Mouse (Mus musculus): ENCODE data around the gene Tfrc. TPM values are rescaled to one million over a fixed set of nuclear protein-coding genes. Genes with fewer than 3 reads are reported as not detected.
"Not testable (repeated sequence)": the region's sequence is repeated elsewhere in the genome, so short reads cannot be mapped to it uniquely, and the experiment has no call there.

Tfrc gene
- total RNA-seq, 2 experiments from 2014 or later: 51.8 to 61.6 TPM

DNA sequence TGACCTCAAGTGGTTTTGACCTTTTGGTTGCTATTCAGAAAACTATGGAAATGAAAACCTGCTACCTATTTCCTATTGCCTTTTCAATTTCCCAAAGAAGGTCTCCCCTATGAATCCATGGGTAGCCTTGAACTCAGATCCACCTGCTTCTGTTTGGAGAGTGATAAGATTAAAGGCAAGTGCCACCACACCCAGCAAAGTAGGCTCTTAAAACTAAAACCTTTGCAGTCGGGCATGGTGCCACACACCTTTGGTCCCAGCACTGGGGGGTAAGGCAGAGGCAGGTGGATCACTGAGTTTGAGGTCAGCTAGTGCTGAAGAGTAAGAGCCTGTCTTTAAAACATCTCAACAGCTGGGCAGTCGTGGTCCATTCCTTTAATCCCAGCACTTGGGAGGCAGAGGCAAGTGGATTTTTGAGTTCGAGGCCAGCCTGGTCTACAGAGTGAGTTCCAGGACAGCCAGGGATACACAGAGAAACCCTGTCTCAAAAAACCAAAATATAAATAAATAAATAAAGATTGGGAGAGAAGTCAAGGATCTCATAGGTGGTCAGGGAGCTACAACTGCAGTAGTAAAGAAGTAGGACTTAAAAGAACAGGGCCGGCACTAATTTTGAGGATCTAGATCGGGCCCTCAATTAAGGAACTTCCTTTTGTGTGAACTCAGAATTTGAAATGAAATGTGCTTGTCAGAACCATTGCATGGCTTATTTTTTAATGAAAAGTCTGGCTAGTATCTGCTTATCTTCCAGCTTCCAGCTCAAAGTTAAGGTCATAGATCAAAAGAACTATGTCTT, 1.9 kb downstream of the Tfrc start:
- no peak for DNase-seq (ENCODE audit: low spot score in 2 of 2)

DNA sequence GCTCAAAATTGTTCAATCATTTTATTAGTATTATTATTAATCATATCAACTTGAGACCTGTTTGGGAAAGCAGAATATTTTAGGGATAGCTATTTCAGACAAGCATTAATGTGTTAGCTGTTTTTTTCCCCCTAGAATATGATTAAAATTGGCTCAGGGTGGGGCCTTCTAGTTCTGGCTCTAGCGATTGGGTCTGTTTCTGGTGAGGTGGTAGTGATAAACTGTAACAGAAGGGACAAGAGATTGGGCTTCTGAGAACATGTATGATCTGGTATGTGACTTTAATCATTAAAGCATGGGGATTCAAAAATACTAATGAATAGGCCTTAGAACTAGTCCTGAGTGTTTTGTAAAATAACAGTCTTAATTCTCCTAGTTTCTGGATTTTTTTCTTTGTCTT, 3.3 kb downstream of the Tfrc start:
- no peak for DNase-seq (ENCODE audit: low spot score in 2 of 2)

DNA sequence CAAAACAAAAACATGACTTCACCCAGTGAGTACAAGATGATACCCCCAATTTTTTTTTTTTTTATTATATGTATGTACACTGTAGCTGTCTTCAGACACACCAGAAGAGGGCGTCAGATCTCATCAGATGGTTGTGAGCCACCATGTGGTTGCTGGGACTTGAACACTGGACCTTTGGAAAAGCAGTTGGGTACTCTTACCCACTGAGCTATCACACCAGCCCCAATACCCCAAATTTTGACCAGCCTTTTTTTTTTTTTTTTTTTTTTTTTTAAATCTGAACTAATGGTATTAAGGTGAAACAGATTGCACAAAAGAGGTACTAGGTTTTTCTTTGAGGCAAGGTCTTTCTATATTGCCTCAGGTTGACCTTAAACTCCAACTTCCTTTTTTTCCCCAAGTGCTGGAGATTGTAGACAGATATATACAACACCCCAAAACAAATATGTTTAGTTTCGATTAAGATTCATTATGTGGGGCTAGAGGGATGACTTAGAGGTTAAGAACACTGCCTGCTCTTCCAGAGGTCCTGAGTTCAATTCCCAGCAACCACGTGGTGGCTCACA, 4.6 kb downstream of the Tfrc start:
- no peak for DNase-seq (ENCODE audit: low spot score in 2 of 2)

DNA sequence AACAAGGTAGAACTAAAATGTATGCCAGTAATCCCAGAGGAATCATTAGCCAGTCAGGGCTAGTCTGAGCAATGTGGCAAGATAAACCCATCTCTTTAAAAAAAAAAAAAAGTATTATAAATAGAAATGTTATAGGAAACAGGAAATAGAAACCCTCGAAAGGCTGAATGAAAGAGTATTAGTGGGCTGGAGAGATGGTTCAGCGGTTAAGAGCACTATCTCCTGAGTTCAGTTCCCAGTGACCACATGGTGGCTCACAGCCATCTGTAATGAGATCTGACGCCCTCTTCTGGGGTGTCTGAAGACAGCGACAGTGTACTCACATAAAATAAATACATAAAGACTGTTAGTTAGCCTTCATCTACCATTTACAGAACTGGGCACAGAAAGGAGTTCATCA, 5.3 kb downstream of the Tfrc start:
- DNase-seq (ENCODE audit: low spot score in 2 of 2): no peak

DNA sequence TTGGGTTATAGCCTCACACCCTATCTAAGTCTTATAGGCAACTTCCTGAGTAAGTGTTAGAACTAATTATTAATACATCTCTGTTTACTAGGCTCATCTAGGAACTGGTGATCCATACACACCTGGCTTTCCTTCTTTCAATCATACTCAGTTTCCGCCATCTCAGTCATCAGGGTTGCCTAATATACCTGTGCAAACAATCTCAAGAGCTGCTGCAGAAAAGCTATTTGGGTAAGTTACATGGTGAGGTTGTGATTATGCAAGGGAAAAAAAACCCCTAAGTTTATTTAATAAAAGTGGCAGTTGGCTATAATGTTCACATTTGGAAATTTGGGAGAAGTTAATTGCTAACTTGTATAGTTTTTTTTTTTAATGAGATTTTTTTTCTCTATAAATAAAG, 10.2 kb downstream of the Tfrc start:
- DNase-seq (ENCODE audit: low spot score in 2 of 2): no peak

DNA sequence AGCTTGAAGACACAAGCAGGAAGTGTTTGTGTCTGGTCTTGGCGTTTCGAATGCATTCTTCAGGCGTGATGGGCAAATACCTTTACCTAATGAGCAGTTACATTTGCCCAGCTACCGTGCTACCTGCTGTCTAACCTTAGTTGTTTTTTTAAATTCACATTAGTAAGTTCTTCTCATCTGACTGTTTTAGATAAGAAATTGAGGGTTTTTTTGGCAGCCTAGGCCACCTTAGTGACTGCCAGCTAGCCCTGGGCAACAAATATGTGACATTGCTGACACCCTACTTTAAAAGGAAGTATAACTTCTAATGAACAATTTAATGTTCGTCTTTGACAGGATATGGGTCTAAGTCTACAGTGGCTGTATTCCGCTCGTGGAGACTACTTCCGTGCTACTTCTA, 19.4 kb downstream of the Tfrc start:
- no peak for DNase-seq (ENCODE audit: low spot score in 2 of 2)

DNA sequence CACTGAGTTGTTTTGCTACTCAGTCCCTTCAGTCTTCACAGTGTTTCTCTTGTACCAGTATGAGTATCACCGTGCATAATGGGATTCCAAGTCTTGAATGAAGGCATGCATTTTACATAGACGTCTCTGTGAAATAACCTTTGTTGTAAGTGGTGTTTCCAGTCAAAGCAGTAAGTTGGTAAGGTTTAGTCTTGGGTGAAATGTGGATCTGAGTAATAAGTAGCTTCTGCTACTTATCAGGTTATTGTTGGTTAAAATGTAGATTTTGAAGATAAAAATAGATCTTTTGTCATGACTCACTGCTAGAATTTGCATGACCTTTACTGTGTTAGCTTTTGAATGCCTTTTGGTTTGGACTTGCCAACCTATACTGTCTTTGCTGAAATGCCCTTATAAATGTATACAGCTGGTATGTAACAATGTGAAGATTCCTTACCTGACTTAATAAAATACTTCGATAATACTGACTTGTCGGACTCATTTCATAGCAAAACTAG, 23.7 kb downstream of the Tfrc start:
- no peak for DNase-seq (ENCODE audit: low spot score in 2 of 2)

DNA sequence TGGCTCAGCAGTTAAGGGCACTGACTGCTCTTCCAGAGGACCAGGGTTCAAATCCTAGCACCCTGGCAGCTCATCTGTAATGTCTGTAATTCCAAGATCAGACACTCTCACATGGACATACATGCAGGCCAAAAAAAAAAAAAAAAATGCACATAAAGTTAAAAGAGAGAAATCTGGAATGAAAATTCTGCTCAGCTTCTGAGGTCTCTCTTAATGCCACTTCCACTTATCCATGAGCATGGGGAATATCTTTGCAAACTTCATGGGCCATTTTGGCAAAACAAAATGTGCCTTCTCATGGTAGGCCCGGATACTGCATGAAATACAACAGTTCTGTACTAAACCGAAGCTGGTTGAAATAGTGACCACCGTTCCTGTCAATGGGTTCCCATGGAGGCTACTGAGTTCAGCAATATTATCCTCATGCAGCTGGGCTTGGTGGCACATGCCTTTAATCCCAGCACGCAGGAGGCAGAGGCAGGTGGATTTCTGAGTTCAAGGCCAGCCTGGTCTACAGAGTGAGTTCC, 24.8 kb downstream of the Tfrc start:
- no peak for DNase-seq (ENCODE audit: low spot score in 2 of 2)

DNA sequence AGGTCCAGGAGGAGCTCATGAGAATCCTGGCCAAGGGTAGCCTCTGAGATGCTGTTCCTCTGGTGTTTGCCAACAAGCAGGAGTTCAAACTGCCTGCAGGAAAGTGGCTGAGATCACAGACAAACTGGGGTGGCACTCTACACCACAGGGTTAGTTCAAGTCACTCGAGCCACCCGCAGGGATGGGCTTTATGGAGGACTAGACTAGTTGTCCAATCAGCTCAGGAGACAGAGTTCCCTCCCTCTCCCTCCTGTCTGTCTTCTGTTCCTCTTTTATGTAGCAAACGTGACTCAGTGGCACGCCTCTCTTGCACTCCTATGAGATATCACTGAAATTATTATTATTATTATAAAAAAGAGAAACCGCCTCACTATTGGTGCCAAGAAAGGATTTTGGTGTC, 25.5 kb downstream of the Tfrc start:
- DNase-seq (ENCODE audit: low spot score in 2 of 2): no peak

DNA sequence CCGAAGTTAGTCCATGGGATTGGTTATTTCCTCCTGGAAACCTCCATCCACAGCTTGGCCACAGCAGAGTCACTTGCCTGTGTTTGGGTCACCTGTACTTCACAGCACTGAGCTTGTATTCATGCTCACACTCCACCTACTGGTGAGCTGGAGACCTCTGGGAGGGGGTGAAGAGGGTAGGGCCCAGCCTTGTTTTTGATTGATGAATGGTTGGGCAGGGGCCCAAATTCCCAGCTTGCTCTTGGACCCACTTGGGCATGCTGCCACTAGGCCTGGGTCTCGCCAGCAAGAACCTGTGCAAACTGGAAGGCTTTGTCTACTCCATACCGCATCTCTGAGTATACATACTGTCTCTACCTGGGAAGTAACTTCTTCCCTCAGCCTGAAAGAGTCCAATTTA, 26.6 kb downstream of the Tfrc start:
- DNase-seq (ENCODE audit: low spot score in 2 of 2): no peak

DNA sequence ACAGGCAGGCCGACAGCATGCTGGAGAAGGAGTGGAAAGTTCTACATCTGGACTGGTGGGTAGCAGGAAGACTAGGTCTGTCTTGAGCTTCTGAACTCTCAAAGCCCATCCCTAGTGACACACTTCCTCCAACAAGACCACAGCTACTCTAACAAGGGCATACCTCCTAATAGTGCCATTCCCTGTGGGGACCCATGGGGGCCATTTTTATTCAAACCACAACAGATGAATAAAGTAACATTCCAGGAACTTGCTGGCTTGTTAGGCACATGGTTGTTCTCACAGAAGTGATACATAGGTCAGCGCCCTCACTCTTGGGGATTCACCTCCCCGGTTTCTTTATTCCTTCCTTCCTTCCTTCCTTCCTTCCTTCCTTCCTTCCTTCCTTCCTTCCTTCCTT, 27.6 kb downstream of the Tfrc start:
- no peak for DNase-seq (ENCODE audit: low spot score in 2 of 2)

DNA sequence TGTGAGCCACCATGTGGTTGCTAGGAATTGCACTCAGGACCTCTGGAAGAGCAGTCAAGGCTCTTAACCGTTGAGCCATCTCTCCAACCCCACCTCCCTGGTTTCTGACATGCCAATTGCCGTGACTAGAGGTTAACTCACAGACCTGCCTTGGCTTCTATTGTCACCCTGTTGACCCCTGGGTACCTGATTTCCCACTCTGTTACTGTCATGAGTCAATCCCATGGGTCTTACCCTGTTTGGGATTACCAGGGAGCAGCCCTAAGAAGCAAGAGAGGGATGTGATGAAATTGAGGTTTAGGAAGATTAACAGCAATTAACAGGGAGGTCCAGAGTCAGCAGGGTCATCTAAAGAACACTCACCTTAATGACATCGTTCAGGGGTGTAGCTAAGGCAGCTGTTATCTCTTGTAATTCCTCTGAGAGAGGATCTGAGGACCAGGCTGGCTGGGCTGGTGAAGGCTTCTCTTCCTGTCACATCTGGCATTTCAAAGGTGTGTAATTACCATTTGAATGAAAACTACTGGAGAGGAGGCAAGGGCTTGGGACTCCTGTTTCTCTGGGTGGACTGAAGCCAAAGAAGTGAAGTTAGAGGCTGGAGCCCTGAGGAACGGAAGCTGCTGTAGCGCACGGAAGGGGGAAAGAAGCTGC, 28.3 kb downstream of the Tfrc start:
- DNase-seq (ENCODE audit: low spot score in 2 of 2): no peak

DNA sequence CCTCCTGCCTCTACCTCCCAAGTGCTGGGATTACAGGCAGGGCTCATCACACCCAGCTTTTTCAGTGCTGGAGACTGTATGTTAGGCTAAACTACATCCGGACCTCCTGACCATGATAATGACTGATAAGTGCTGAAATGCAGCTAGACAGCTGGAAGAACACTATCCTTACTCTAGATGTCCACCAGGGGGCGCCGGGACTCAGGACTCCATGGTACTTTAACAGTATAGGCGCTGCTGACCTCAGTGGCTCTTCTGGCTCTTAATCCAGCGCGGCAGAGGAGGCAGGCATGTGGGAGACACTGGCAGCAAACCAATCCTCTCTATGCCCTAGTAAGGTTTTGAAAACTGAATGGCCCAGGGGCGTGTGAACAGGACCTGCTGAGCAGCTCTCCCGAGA, 29.8 kb downstream of the Tfrc start:
- peak; percentile 81 to 90 for DNase-seq (ENCODE audit: low spot score in 2 of 2)

DNA sequence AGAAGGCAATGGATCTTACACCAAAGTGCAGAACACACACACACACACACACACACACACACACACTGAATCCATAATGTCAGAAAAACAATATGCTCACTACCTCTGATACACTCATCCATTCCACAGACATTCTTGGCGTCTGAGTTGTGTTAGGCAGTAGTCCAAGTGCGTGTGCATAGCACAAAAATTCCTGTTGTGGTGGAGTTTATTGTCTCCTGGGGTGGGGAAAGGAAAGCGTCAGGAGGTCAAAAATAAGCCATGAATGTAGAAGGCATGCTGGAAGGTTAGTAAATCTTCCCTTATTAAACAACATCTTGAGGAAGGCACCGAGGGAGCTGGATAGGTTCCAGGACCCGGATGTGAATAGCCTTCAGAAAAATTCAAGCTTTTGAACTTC, 31.4 kb downstream of the Tfrc start:
- no peak for DNase-seq (ENCODE audit: low spot score in 2 of 2)

DNA sequence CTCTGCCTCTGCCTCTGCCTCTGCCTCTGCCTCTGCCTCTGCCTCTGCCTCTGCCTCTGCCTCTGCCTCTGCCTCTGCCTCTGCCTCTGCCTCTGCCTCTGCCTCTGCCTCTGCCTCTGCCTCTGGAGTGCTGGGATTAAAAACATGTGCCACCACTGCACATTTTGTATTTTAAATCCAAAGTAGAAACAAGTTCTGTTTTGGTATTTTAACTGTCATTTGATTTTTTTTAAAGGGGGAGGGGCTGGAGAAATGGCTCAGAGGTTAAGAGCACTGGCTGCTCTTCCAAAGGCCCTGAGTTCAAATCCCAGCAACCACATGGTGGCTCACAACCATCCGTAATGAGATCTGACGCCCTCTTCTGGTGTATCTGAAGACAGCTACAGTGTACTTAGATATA, 32.0 kb downstream of the Tfrc start:
- not testable (repeated sequence) for DNase-seq (ENCODE audit: low spot score in 2 of 2)

DNA sequence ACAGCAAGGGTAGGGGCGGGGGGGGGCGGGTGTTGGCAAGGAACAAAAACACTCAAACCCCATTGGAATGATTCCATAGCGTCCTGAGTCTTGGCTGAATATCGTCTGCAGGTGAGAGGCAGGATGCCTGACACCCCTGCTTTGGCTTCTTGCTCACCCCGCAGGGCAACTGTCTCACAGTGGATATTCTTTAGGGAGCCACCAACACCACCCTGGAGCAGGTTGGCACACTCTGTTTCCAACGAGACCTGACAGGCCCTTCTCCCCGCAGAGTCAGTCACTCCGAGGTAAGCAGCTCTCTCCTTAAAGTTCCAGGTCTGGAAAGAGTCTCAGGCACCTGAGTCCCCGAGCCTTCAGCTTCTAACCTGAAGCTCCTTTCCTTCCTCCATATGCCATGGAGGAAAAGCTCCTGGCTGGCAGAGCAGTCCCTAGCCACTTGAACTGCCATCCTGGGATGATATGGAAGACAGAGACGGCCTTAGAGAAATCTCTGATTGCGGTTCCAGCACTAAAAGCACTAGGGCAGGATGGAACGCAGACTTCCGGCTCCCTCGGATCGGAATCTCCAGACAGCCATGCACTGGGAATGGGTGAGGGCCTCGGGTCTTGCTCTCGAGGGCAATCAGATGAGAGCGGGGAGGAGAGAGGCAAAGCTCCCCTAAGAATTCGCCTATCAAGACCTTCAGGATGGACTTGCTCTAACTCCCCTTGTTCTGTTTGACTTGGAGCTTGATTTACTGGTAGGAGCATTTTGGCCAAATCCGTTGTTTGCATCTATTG, 32.9 kb downstream of the Tfrc start:
- DNase-seq (ENCODE audit: low spot score in 2 of 2): no peak

DNA sequence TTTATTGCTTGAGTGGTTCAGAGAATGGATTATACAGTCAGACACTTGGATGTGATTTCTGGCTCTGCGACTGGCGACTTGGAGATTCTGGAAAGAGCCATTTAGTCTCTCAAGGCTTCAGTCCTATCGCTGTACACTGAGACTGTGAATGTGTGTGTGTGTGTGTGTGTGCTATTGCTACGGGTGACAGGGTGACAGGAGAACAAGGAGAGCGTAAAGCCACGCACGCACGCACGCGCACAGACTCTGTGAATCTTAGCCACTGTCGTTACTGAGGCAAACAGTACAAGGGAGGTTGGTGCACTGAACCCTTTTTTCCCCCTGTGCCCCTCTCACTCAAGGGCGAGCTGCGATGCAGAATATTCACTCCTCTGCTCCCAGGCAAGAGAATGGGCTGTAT, 33.6 kb downstream of the Tfrc start:
- DNase-seq (ENCODE audit: low spot score in 2 of 2): peak in 1 of 2 experiments; percentile 11

DNA sequence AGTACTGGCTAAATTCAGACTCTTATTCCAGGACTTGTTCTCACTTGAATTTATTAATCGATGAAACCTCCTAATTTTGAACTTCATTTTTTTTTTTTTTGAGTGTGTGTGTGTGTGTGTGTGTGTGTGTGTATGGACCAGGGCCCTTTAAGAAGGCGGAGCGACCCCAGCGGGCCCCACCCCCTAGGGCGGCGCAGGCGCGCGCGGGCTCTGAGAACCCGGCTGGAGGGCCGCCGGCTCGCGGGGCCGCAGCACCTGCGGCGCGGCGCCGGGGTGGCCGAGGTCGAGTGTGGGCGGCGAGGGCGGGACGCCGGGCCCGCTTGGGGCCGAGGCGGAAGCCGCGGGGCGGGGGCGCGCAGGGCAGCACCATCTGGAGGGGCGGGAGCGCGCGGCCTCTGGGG, 34.9 kb downstream of the Tfrc start, which contains the start of gene Tnk2:
Gene Tnk2, plus strand, starts transcription at position 214 of the 401 bp plus-strand sequence.
- DNase-seq (ENCODE audit: low spot score in 2 of 2): peak; percentile 78 to 89

DNA sequence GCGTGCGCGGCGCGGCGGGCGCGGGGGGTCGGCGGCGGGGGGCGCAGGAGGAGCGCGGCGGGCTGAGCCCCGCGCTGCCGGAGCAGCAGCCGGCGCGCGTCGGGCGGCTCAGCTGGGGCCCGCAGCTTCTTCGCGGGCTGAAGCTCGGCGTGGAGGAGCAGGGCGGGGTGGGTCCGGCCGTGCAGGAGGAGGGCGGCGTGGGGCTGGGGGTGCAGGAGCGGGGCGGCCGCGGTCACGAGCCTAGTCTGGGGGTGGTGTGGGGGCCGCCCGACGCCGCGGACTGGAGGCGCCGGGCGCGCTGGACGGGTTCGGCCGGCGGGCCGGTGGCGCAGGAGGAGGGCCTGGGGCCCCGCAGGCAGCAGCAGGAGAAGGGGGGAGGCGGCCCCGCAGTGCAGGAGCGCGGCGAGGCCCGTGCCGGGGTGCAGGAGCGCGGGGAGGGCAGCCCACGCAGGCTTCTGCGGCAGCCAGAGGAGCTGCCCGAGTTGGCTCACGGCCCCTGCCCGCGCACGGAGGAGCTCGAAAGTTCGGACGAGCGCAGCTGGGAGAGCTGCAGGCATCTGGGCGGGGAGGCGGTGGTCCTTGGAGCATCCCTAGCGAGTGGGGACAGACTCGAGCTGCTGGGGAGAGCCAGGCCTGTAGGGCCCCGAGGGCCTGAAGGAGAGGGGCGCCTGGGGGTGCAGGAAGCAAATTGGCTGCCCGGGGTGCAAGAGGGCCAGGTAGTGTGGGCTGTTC, 35.5 kb downstream of the Tfrc start:
- peak; percentile 70 to 78 for DNase-seq (ENCODE audit: low spot score in 2 of 2)

DNA sequence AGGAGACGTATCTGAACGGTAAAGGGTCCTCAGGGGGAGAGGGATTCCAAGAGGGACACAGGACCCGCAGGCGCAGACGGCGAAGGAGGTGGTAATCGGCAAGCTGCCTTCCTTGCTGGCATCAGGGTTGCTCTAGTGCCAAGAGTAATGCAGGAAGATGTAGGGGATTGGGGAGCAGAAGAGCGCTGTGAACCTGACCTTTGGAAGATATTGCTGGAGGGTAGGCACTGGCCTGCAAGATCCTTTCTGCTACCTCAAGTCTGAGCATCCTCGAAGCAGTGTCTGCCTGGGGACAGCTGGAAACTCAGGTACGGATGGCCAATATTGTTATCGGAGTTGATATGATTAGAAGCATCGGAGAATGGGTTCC, 36.1 kb downstream of the Tfrc start:
- DNase-seq (ENCODE audit: low spot score in 2 of 2): no peak
